Mouse (Mus musculus): Measurements from ENCODE around the gene Aspn. TPM values are rescaled to one million over a fixed set of nuclear protein-coding genes. Genes with fewer than 3 reads are reported as not detected.

The Aspn gene
- polyA plus RNA-seq (2012; rRNA removed; ENCODE audit: low replicate concordance) = 4.6 and 7.2 TPM in 2 replicates

GRCm38 (mm10) chr13:49544279-49544678 lies at the start of gene Aspn:
Gene Aspn (plus strand): TSS chr13:49544443.

GRCm38 (mm10) chr13:49504510-49504909 lies 39.7 kb upstream of the Aspn start, which contains the start of gene Ecm2:
Gene Ecm2 (plus strand): TSS chr13:49504810.

GRCm38 (mm10) chr13:49581541-49582530 lies 37.6 kb downstream of the Aspn start, which contains the start of gene Omd:
Gene Omd (plus strand): TSS chr13:49582462.

GRCm38 (mm10) chr13:49607714-49608113 lies 63.5 kb downstream of the Aspn start, which contains the start of gene Ogn:
Gene Ogn (plus strand): TSS chr13:49608046.

Other genes starting within 250 kb of the Aspn start
- gene Fgd3, start 224.1 kb upstream of the Aspn start, polyA plus RNA-seq (2012; rRNA removed; ENCODE audit: low replicate concordance) = 1.6 and 4.6 TPM in 2 replicates
- gene Bicd2, start 202.9 kb upstream of the Aspn start, polyA plus RNA-seq (2012; rRNA removed; ENCODE audit: low replicate concordance) = 43.7 and 55.3 TPM in 2 replicates
- gene Ippk, start 123.2 kb upstream of the Aspn start, polyA plus RNA-seq (2012; rRNA removed; ENCODE audit: low replicate concordance) = 6.4 and 10.9 TPM in 2 replicates
- 0.07 and 0.09 TPM in 2 replicates for gene Tes3-ps, start 51.1 kb upstream of the Aspn start, polyA plus RNA-seq (2012; rRNA removed; ENCODE audit: low replicate concordance)
- 5.0 and 6.9 TPM in 2 replicates for gene Ecm2, start 39.6 kb upstream of the Aspn start, polyA plus RNA-seq (2012; rRNA removed; ENCODE audit: low replicate concordance)
- gene Omd, start 38.0 kb downstream of the Aspn start, polyA plus RNA-seq (2012; rRNA removed; ENCODE audit: low replicate concordance) = 0.60 and 0.64 TPM in 2 replicates
- gene Ogn, start 63.6 kb downstream of the Aspn start, polyA plus RNA-seq (2012; rRNA removed; ENCODE audit: low replicate concordance) = 24.3 and 30.8 TPM in 2 replicates
- gene Cenpp, start 108.3 kb downstream of the Aspn start, polyA plus RNA-seq (2012; rRNA removed; ENCODE audit: low replicate concordance) = 0.43 and 0.71 TPM in 2 replicates
- 1.8 and 2.8 TPM in 2 replicates for gene Nol8, start 108.6 kb downstream of the Aspn start, polyA plus RNA-seq (2012; rRNA removed; ENCODE audit: low replicate concordance)
- 15.0 and 38.0 TPM in 2 replicates for gene Iars, start 137.7 kb downstream of the Aspn start, polyA plus RNA-seq (2012; rRNA removed; ENCODE audit: low replicate concordance)